Mouse (Mus musculus): ENCODE measurements around the gene Acaca. TPM values are rescaled to one million over a fixed set of nuclear protein-coding genes. Genes with fewer than 3 reads are reported as not detected.

Gene Acaca
- polyA plus RNA-seq, 1 experiment from 2014 or later, result 20.5 TPM

- no peak for ATAC-seq
- Histone ChIP-seq H3K9ac (no peak overlapping the region), H3K36me3 (ENCODE audit: poor library complexity, severe bottlenecking) (no peaks in the 10 kb centered on the region), H3K27ac (no peak overlapping the region), H3K9me3 (replicated peaks) (no peaks in the 10 kb centered on the region), H3K4me1 (0 out of 2 replicates have a peak, but pooled peaks cover 2% of the 10 kb centered on the region), H3K4me3 (no peak overlapping the region), H3K4me2 (no peak overlapping the region), H3K27me3 (no peaks in the 10 kb centered on the region)
- 90% methylated on average over 6 of the region's 6 CpGs for WGBS
These were observed 34.7 kb downstream of the Acaca start for GRCm38 (mm10) chr11:84164123-84164522.

GRCm38 (mm10) chr11:84164561-84164960 lies 35.1 kb downstream of the Acaca start:
- no peak overlapping the region for H3K4me2 ChIP-seq
- ATAC-seq, result no peak
- H3K4me3 ChIP-seq, result no peak overlapping the region
- no peaks in the 10 kb centered on the region for H3K36me3 ChIP-seq (ENCODE audit: poor library complexity, severe bottlenecking)
- H3K27me3 ChIP-seq, result no peaks in the 10 kb centered on the region; the same call in 1 of the 2 replicates
- H3K27ac ChIP-seq, result no peak overlapping the region
- H3K9ac ChIP-seq, result no peak overlapping the region
- 0 out of 2 replicates have a peak, but pooled peaks cover 2% of the 10 kb centered on the region for H3K4me1 ChIP-seq
- 74% methylated on average over 4 of the region's 4 CpGs for WGBS
- H3K9me3 ChIP-seq (replicated peaks), result no peaks in the 10 kb centered on the region

DNA sequence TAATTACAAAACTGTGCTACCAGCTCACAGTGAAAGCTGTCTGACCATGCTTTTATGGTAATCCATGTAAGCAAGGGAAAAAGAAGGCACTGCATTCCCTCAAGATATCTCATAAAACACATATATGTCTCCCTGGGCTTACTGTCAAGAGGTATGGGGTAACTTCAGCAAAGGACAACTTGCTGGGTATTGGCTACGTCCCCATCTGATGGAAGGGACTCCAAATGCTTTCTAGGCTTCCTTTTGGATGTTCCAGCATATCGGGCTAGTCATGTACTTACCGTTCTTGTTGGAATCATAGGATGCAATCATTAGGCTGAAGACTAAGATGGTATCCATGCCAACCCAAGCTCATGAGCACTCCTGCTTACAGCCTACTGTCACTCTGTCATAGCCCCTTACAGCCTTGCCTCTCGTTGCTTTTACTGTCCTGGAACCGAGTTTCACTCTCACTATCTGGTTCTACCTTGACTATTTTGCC lies 37.6 kb downstream of the Acaca start, which contains the start of gene Gm11437:
Gene Gm11437, minus strand, starts transcription at position 431 of the 481 bp plus-strand sequence.
- no peak for ATAC-seq
- Histone ChIP-seq H3K9me3 (replicated peaks) (no peaks in the 10 kb centered on the region), H3K4me1 (peaks cover 7% of the 10 kb centered on the region), H3K36me3 (ENCODE audit: poor library complexity, severe bottlenecking) (no peaks in the 10 kb centered on the region), H3K27ac (no peak within 1 kb of the TSS), H3K4me3 (no peak within 1 kb of the TSS), H3K4me2 (no peak within 1 kb of the TSS), H3K27me3 (no peaks in the 10 kb centered on the region; the same call in none of the 2 replicates), H3K9ac (no peak within 1 kb of the TSS)
- WGBS, result 89% methylated on average over 5 of the region's 5 CpGs

- WGBS, result 25% methylated on average over 7 of the region's 7 CpGs
- H3K27ac ChIP-seq, result no peak overlapping the region
- H3K4me2 ChIP-seq, result no peak overlapping the region
- no peaks in the 10 kb centered on the region; the same call in none of the 2 replicates for H3K27me3 ChIP-seq
- no peak for ATAC-seq
- H3K36me3 ChIP-seq (ENCODE audit: poor library complexity, severe bottlenecking), result no peaks in the 10 kb centered on the region
- no peak overlapping the region for H3K4me3 ChIP-seq
- H3K9me3 ChIP-seq (replicated peaks), result no peaks in the 10 kb centered on the region
- H3K4me1 ChIP-seq, result peaks cover 7% of the 10 kb centered on the region
- H3K9ac ChIP-seq, result no peak overlapping the region
These were observed 39.3 kb downstream of the Acaca start for GRCm38 (mm10) chr11:84168701-84169288.

DNA sequence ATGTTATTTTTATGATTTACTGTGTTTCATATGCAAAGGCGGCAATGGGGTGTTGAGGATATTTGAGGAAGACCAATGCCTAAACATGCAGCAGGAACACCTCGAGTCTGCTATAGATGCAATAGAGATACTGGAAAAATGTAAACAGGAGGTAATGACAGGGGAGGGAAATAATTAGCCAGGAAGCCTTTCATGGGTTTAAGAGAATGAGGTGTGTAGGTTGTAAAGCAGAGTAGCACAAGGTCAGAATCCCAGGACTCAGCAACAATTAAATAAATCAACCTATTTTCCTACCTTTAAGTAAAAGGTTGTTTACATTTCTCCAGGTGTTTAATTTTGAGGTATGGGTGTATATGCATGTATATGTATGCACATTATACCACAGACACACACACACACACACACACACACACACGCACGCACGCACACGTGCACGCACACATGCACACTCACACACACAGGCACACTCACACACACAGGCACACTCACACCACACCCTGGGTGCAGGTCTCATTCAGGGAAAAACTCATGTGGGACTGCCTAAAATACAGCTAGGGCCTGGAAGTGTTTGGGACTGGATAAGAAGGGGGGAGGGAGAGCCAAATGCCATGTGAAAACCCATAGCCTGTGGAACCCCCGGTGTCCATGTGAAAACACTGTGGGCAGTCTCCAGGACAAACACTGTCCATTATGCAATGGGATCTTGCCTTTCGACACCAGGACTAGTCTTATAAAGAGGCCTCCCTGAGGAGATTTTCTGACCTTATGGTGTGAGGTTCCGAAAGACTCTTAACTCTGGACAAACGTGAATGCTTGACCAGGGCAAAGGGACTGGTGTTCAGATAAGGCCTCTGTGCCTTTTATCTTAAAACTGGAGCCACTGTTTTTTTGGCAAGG lies 43.3 kb downstream of the Acaca start:
- Histone ChIP-seq H3K36me3 (ENCODE audit: poor library complexity, severe bottlenecking) (no peaks in the 10 kb centered on the region), H3K4me1 (peaks cover 7% of the 10 kb centered on the region), H3K9me3 (replicated peaks) (no peaks in the 10 kb centered on the region), H3K27me3 (peaks cover 8% of the 10 kb centered on the region), H3K9ac (no peak overlapping the region), H3K4me2 (no peak overlapping the region), H3K27ac (no peak overlapping the region), H3K4me3 (no peak overlapping the region)
- no peak for ATAC-seq
- 64% methylated on average over 11 of the region's 11 CpGs for WGBS

GRCm38 (mm10) chr11:84178571-84178970 lies 49.1 kb downstream of the Acaca start:
- H3K27ac ChIP-seq, result no peak overlapping the region
- peak overlapping the region; percentile 80; the same call in 1 of the 2 replicates for H3K9ac ChIP-seq
- no peak for ATAC-seq
- no peaks in the 10 kb centered on the region for H3K9me3 ChIP-seq (replicated peaks)
- H3K27me3 ChIP-seq, result peaks cover 10% of the 10 kb centered on the region
- peak overlapping the region; percentile 83 for H3K4me3 ChIP-seq
- no peaks in the 10 kb centered on the region for H3K36me3 ChIP-seq (ENCODE audit: poor library complexity, severe bottlenecking)
- peaks cover 28% of the 10 kb centered on the region for H3K4me1 ChIP-seq
- WGBS, result 46% methylated on average over 4 of the region's 4 CpGs
- peak overlapping the region; percentile 65 for H3K4me2 ChIP-seq

DNA sequence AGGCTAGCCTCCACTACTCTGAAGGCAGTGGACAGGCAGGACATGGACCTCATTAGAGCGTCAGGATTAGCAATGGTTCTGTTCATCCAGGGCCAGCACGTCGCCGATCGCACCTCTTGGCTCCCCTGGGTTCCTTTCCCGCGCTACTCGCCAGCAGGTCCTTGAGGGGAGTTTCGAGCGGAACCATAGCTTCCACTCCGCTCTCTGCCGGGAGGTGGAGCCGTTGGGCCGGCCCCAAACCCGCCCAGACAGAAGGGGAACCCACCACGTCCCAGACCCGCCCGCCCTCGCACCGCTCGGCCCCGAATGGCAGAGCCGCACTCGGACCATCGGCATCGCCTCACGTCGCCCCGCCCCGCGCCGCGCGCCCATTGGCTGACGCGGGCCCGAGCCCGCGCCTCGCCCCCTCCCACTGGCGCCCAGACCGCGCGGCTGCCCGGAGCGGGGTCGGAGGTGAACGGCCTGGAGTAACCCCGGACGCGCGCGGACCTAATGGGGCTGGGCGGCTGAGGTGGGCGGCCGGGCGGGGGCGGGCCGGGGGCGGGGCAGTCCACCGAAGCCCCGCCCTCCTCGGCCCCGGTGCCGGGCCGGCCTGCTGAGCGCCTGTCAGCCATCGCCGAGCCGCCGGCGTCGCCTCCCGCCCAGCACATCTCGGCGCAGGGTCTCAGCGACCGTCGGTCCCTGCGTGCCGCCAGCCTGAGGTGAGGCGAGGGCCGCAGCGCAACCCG lies 49.9 kb downstream of the Acaca start:
- peak overlapping the region; percentile 80 for H3K9ac ChIP-seq
- peak overlapping the region; percentile 83 for H3K27ac ChIP-seq
- WGBS, result under 1% methylated on average over 34 of the region's 85 CpGs
- peak; percentile 97 for ATAC-seq
- no peaks in the 10 kb centered on the region for H3K9me3 ChIP-seq (replicated peaks)
- H3K4me1 ChIP-seq, result peaks cover 28% of the 10 kb centered on the region
- H3K27me3 ChIP-seq, result peaks cover 7% of the 10 kb centered on the region
- no peaks in the 10 kb centered on the region for H3K36me3 ChIP-seq (ENCODE audit: poor library complexity, severe bottlenecking)
- H3K4me2 ChIP-seq, result peak overlapping the region; percentile 65
- H3K4me3 ChIP-seq, result peak overlapping the region; percentile 83

DNA sequence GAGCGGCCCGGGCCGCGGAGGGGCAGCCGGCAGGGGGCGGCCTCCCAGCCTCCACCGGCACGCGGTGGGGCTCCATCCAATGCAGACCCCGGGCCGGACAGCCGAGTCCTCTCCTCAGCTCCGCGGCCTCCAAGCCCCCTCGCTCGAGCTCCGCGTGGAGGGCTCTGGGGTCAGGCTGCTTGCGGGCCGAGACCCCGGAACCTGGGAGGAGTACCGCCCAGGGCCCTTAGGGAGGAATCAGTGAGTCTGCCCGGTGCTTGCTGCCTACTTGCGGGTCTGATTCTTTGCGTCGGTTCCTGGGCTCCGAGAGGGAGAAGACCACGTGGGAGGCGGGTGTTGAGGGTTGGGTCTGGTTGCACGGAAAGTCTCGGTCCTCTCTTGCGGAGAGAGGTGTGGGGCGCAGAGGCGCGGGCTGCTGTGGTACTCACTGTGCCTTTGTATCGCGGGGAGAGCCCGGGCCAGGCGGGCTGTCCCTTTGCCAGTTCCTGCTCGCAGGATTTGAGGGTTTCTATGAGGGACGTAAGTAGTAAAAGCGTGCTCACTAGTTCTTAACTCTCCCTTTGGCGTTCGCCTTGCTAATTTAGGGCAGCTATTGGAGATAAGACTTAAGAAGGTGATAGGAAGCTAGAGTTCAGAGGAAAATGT lies 50.6 kb downstream of the Acaca start:
- H3K4me2 ChIP-seq, result peak overlapping the region; percentile 65
- H3K27me3 ChIP-seq, result peaks cover 3% of the 10 kb centered on the region; the same call in 1 of the 2 replicates
- peak overlapping the region; percentile 83 for H3K4me3 ChIP-seq
- H3K36me3 ChIP-seq (ENCODE audit: poor library complexity, severe bottlenecking), result no peaks in the 10 kb centered on the region
- no peaks in the 10 kb centered on the region for H3K9me3 ChIP-seq (replicated peaks)
- H3K4me1 ChIP-seq, result peaks cover 28% of the 10 kb centered on the region
- ATAC-seq, result peak; percentile 63
- peak overlapping the region; percentile 80 for H3K9ac ChIP-seq
- peak overlapping the region; percentile 83 for H3K27ac ChIP-seq
- 0% methylated on average over 39 of the region's 44 CpGs for WGBS

- peak overlapping the region; percentile 65 for H3K4me2 ChIP-seq
- H3K4me1 ChIP-seq, result peaks cover 28% of the 10 kb centered on the region
- peak overlapping the region; percentile 83 for H3K4me3 ChIP-seq
- peaks cover 2% of the 10 kb centered on the region; the same call in 1 of the 2 replicates for H3K27me3 ChIP-seq
- H3K27ac ChIP-seq, result no peak overlapping the region
- ATAC-seq, result no peak
- H3K9me3 ChIP-seq (replicated peaks), result no peaks in the 10 kb centered on the region
- H3K9ac ChIP-seq, result peak overlapping the region; percentile 80
- H3K36me3 ChIP-seq (ENCODE audit: poor library complexity, severe bottlenecking), result no peaks in the 10 kb centered on the region
- WGBS, result 54% methylated on average over 2 of the region's 2 CpGs
These were observed 51.8 kb downstream of the Acaca start for GRCm38 (mm10) chr11:84181286-84181685.

GRCm38 (mm10) chr11:84188530-84188929 lies 59.1 kb downstream of the Acaca start:
- no peak overlapping the region for H3K27ac ChIP-seq
- no peaks in the 10 kb centered on the region for H3K36me3 ChIP-seq (ENCODE audit: poor library complexity, severe bottlenecking)
- no peaks in the 10 kb centered on the region for H3K4me1 ChIP-seq
- 94% methylated on average over 3 of the region's 3 CpGs for WGBS
- no peaks in the 10 kb centered on the region for H3K27me3 ChIP-seq
- H3K9me3 ChIP-seq (replicated peaks), result no peaks in the 10 kb centered on the region
- ATAC-seq, result no peak
- no peak overlapping the region for H3K4me2 ChIP-seq
- no peak overlapping the region for H3K9ac ChIP-seq
- no peak overlapping the region for H3K4me3 ChIP-seq

GRCm38 (mm10) chr11:84190581-84191233 lies 61.2 kb downstream of the Acaca start:
- H3K4me1 ChIP-seq, result no peaks in the 10 kb centered on the region
- no peak overlapping the region for H3K4me3 ChIP-seq
- no peak overlapping the region for H3K4me2 ChIP-seq
- no peak for ATAC-seq
- no peaks in the 10 kb centered on the region for H3K9me3 ChIP-seq (replicated peaks)
- peaks cover 5% of the 10 kb centered on the region; the same call in 1 of the 2 replicates for H3K36me3 ChIP-seq (ENCODE audit: poor library complexity, severe bottlenecking)
- H3K27me3 ChIP-seq, result no peaks in the 10 kb centered on the region
- H3K9ac ChIP-seq, result no peak overlapping the region
- 96% methylated on average over 8 of the region's 8 CpGs for WGBS
- H3K27ac ChIP-seq, result no peak overlapping the region
